Mouse (Mus musculus) A20 (cell line): ENCODE results near the gene Memo1.
"Not testable (repeated sequence)": the region's sequence is repeated elsewhere in the genome, so short reads cannot be mapped to it uniquely, and the experiment has no call there.

Source experiments
- DNase-seq: peaks from one replicate; pipeline ENCODE4 v3.0.0-alpha.2; 2011; ENCODE audit warnings: low read depth, low spot score

Memo1 gene

DNA sequence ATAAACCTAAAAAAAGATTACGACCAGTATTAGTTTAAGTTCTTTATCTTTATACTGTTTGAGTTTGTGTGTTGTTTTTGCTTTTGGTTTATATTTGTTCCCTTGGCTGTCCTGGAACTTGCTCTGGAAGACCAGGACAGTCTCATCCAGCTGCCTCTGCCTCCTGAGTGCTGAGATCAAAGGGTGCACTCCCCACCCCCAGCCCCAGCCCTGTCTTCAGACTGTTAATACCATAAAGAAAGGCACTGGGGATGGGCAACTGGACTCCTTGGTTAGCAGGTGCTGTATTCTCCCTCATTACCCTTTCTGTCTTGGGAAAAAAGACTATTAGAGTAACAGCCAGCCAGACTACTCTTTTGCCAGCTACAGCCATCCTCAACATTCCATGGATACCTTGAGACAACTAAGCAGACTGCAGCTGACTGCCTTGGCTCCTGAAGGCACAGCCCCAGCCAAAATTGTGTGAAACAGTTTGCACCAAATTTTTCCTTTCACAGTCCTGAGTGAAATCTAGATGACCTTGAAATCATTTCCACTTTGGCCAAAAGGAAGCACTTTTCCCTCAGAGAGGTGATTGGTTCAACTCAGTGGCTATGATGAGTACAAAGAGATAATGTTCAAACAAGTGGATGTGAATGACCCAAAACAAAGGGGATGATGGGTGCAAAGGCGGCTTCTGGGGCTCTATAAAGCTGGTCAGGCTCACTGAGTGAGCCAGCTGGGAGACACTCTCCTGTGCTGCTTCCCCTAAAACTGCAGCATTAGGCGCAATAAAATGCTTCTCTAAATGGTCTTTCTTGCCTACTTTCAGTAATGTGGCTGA is 30.8 kb downstream of the Memo1 start:
- DNase-seq = no peak

GRCm38 (mm10) chr17:74262415-74262814 is 32.9 kb downstream of the Memo1 start:
- no peak for DNase-seq

GRCm38 (mm10) chr17:74245284-74245683 is 50.0 kb downstream of the Memo1 start:
- no peak for DNase-seq

- DNase-seq = no peak
Measured at GRCm38 (mm10) chr17:74242788-74243187, 52.5 kb downstream of the Memo1 start.

DNA sequence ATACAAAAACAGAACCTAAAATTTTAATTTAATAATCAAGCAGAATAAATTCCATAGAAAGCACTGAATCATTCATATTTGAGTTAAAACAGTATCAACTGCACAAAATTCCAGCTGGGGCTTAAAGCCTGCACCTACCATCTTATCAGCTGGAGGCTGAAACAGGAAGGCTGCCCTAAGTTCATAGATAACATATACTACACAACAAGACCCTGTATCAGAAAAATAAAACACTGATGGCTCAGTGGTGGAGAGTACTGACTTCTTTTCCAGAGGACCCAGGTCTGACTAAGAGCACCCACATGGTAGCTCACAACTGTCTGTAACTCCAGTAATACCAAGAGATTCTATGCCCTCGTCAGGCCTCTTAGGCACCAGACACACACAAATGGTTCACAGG is 55.0 kb downstream of the Memo1 start:
- DNase-seq = no peak

- DNase-seq = peak; percentile 23
Measured at GRCm38 (mm10) chr17:74228131-74228759, 67.1 kb downstream of the Memo1 start.

- DNase-seq = no peak
Measured at GRCm38 (mm10) chr17:74217304-74217703, 78.0 kb downstream of the Memo1 start.

DNA sequence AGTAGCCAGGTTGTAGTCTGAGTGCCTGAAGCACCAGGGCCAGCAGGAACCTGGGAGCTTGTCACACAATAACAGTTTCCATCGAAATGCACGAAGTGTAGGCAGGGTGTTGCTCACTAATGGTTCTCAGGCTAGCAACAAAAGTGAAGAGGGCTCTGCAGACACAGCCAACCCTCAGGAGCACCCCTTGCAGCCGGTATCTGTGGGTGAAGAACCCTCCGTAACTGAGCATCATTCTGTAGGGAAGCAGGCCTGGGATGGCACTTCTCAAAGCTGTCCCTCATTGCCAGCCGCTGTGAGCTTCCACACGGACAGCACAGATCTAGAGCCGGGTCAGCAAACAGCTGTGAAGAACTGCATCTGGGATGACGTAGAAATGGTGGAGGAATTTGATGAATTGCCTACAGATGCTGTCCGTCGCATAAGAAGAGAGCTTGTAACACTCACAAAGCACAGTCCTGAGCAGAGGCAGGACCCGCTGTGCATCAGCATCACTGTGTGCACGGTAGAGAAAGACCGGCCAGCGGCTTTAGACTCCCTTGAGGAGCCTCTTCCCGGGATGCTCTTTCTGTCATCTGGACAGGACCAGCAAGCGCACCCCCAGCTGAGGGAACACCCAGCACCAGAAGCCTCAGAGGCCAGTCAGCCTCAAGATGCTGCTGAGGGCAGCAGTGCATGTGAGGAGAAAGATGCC is 82.3 kb downstream of the Memo1 start:
- DNase-seq = not testable (repeated sequence)

- no peak for DNase-seq
Measured at GRCm38 (mm10) chr17:74209143-74209908, 86.0 kb downstream of the Memo1 start.

DNA sequence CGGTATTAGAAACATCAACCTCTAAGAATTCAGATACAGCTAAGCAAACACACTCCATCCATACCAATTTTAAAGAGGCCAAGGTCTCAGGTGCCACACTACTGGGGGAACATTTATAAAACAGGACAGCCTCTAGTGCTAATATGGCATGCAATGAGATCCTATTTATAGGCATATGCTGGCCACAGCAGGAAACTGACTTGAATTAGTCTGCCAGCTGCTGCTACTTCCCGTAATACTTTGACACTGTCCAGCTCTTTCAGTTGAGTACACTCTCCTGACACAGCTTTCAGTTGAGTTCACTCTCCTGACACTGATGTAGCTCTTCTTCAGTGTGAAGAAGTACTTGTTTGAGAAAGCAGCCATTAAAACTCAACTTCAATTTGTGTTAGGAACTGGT is 99.4 kb downstream of the Memo1 start:
- DNase-seq = peak; percentile 81

DNA sequence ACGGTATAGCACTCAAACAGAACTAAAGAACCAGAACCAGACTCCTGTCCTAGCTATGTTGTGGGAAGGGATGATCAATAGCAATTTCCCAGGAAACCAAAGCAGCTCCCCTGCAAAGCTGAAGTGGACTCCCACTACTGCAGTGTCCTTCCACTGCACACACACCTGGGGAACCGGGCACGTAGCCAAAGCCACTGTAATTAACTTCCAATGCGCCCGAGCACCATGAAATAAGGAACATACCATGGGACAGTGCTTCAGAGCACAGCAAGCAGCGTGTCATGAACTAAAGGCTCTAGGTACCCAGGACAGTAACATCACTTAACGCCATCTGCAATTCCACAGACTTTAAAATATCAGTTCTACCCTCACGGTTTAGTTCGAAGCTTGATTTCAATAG is 100.6 kb downstream of the Memo1 start:
- peak; percentile 40 for DNase-seq

- DNase-seq = no peak
Measured at GRCm38 (mm10) chr17:74193463-74193862, 101.9 kb downstream of the Memo1 start.

- DNase-seq = no peak
Measured at GRCm38 (mm10) chr17:74191446-74191845, 103.9 kb downstream of the Memo1 start.

- DNase-seq = peak; percentile 49
Measured at GRCm38 (mm10) chr17:74186197-74186596, 109.1 kb downstream of the Memo1 start.

- DNase-seq = no peak
Measured at GRCm38 (mm10) chr17:74184739-74185138, 110.6 kb downstream of the Memo1 start.

DNA sequence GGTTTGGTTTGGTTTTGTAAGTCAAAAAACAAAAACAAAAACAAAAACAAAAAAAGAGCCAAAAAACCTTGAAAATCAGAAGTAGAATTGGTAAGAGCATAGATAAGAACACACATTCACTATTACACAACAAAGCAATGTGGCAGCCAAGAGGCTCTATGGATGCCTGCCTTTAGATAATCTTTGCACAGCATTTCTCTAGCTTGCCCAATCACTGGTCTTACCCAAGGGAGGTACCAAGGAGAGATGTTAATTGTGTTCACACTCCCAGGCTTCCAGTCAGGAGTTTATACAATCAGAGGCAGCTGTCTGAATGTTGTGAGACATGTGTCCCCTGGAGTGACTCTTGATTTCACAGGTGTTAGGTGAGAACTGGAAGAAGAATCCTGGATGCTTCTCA is 114.4 kb downstream of the Memo1 start:
- no peak for DNase-seq

DNA sequence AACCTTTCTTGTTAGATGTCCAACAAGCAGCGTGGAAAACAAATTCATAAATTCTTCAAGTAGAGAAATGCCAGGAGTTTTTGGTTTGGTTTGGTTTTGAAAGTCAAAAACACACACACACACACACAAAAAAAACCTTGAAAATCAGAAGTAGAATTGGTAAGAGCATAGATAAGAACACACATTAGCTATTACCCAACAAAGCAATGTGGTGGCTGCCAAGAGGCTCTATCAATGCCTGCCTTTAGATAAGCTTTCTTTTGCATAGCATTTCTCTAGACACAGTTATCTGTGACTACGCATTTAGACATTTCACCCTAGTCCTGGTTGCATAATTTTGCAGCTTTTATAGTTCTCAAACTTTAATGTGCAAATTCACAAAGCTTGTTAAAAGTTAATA is 115.7 kb downstream of the Memo1 start:
- not testable (repeated sequence) for DNase-seq

- no peak for DNase-seq
Measured at GRCm38 (mm10) chr17:74173726-74174125, 121.6 kb downstream of the Memo1 start.

- DNase-seq = no peak
Measured at GRCm38 (mm10) chr17:74172834-74173233, 122.5 kb downstream of the Memo1 start.

- peak; percentile 45 for DNase-seq
Measured at GRCm38 (mm10) chr17:74159443-74159894, 135.9 kb downstream of the Memo1 start.

DNA sequence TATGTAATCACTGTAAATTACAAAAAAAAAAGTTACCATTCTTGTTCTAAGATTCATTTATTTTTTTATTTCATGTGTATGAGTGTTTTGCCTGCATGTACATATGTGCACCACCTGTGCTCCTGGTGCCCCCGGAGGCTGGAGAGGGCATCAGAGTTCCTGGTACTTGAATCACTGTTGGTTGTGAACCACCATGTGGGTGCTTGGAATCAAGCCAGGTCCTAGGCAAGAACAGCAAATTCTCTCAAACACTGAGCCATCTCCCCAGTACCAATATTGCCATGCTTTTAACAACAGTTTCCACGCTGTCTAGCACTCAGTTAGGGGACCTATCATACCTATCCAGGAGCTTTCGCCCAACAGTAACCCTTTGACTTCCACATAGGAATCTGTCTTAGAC is 137.2 kb downstream of the Memo1 start:
- no peak for DNase-seq
